Mouse (Mus musculus): ENCODE results near the gene Slc25a13. TPM values are rescaled to one million over a fixed set of nuclear protein-coding genes. Genes with fewer than 3 reads are reported as not detected.

The Slc25a13 gene
- total and polyA plus RNA-seq, 3 experiments, result 15.6 to 16.7 TPM; not detected in 1

- no peaks in the 10 kb centered on the region for H3K36me3 ChIP-seq (ENCODE audit: control insufficient read depth in 1 of 2, insufficient read depth in 2 of 2, low read length in 2 of 2)
- no peaks in the 10 kb centered on the region for H3K4me1 ChIP-seq (ENCODE audit: control insufficient read depth in 1 of 2, insufficient read depth in 2 of 2, low read length in 2 of 2)
These were observed 42.9 kb downstream of the Slc25a13 start for GRCm38 (mm10) chr6:6173935-6174561.

GRCm38 (mm10) chr6:6173166-6173934 is 43.6 kb downstream of the Slc25a13 start:
- no peak overlapping the region for H3K27ac ChIP-seq (ENCODE audit: control insufficient read depth, low read depth, low read length)
- no peaks in the 10 kb centered on the region for H3K4me1 ChIP-seq (ENCODE audit: control insufficient read depth in 1 of 2, insufficient read depth in 2 of 2, low read length in 2 of 2)
- no peak for TF ChIP-seq RCOR1 (IDR thresholded peaks at IDR 0.05; ENCODE audit: low read depth, low read length)
- no peak for TF ChIP-seq MXI1 (IDR thresholded peaks at IDR 0.05; ENCODE audit: low read depth, low read length)
- TF ChIP-seq HCFC1 (IDR thresholded peaks at IDR 0.05; ENCODE audit: low read depth, low read length), result no peak
- no peak for TF ChIP-seq ELF1 (IDR thresholded peaks at IDR 0.05; ENCODE audit: low read depth, low read length)
- TF ChIP-seq GATA1 (IDR thresholded peaks at IDR 0.05; ENCODE audit: low read depth, low read length), result no peak
- TF ChIP-seq MAX (IDR thresholded peaks at IDR 0.05; ENCODE audit: low read length), result no peak
- no peak for TF ChIP-seq POLR2AphosphoS5 (IDR thresholded peaks at IDR 0.05; ENCODE audit: borderline replicate concordance, low read depth, low read length)
- no peak for TF ChIP-seq BHLHE40 (IDR thresholded peaks at IDR 0.05; ENCODE audit: borderline replicate concordance, low read depth, low read length)
- no peak for TF ChIP-seq MYC (IDR thresholded peaks at IDR 0.05; ENCODE audit: low read depth, low read length)
- no peak for TF ChIP-seq CHD2 (IDR thresholded peaks at IDR 0.05; ENCODE audit: low read length)
- TF ChIP-seq NELFE (IDR thresholded peaks at IDR 0.05; ENCODE audit: low read depth, low read length), result no peak
- no peak for TF ChIP-seq MYB (IDR thresholded peaks at IDR 0.05; ENCODE audit: low read depth, low read length)
- TF ChIP-seq USF1 (IDR thresholded peaks at IDR 0.05; ENCODE audit: low read depth, low read length), result no peak
- TF ChIP-seq NRF1 (IDR thresholded peaks at IDR 0.05; ENCODE audit: insufficient read depth, low read depth, low read length, poor library complexity, severe bottlenecking), result no peak
- no peak for TF ChIP-seq SIN3A (IDR thresholded peaks at IDR 0.05; ENCODE audit: low read length)
- no peak for TF ChIP-seq TCF12 (IDR thresholded peaks at IDR 0.05; ENCODE audit: low read depth, low read length)
- no peak for TF ChIP-seq CTCF (IDR thresholded peaks at IDR 0.05 in 2 of 3, conservative IDR thresholded peaks at IDR 0.05 in 1 of 3; ENCODE audit: control insufficient read depth in 1 of 3, insufficient read depth in 1 of 3, low read depth in 2 of 3, low read length in 3 of 3, poor library complexity in 1 of 3, severe bottlenecking in 1 of 3)
- TF ChIP-seq ETS1 (IDR thresholded peaks at IDR 0.05; ENCODE audit: low read depth, low read length), result no peak
- no peak for TF ChIP-seq UBTF (IDR thresholded peaks at IDR 0.05; ENCODE audit: borderline replicate concordance, insufficient read depth, low read depth, low read length)
- no peak overlapping the region for H3K4me3 ChIP-seq (ENCODE audit: control insufficient read depth in 1 of 2, insufficient read depth in 1 of 2, low read depth in 2 of 2, low read length in 2 of 2)
- no peaks in the 10 kb centered on the region for H3K79me2 ChIP-seq (ENCODE audit: control insufficient read depth, insufficient read depth, low read length, poor library complexity)
- no peaks in the 10 kb centered on the region for H3K27me3 ChIP-seq (ENCODE audit: control insufficient read depth in 1 of 2, insufficient read depth in 2 of 2, low read length in 2 of 2)
- H3K36me3 ChIP-seq (ENCODE audit: control insufficient read depth in 1 of 2, insufficient read depth in 2 of 2, low read length in 2 of 2), result no peaks in the 10 kb centered on the region
- DNase-seq (ENCODE audit: low read depth, low spot score), result no peak
- H3K9ac ChIP-seq (ENCODE audit: control insufficient read depth, low read depth, low read length, poor library complexity, severe bottlenecking), result no peak overlapping the region
- no peaks in the 10 kb centered on the region for H3K9me3 ChIP-seq (replicated peaks; ENCODE audit: insufficient read depth, low read length)

More at GRCm38 (mm10) chr6:6173935-6174561, 42.9 kb downstream of the Slc25a13 start:
- Histone ChIP-seq H3K9ac (ENCODE audit: control insufficient read depth, low read depth, low read length, poor library complexity, severe bottlenecking) (no peak overlapping the region), H3K27me3 (ENCODE audit: control insufficient read depth in 1 of 2, insufficient read depth in 2 of 2, low read length in 2 of 2) (no peaks in the 10 kb centered on the region), H3K4me3 (ENCODE audit: control insufficient read depth in 1 of 2, insufficient read depth in 1 of 2, low read depth in 2 of 2, low read length in 2 of 2) (no peak overlapping the region), H3K9me3 (replicated peaks; ENCODE audit: insufficient read depth, low read length) (no peaks in the 10 kb centered on the region), H3K79me2 (ENCODE audit: control insufficient read depth, insufficient read depth, low read length, poor library complexity) (no peaks in the 10 kb centered on the region), H3K27ac (ENCODE audit: control insufficient read depth, low read depth, low read length) (no peak overlapping the region)
- TF ChIP-seq MEF2A (IDR thresholded peaks at IDR 0.05; ENCODE audit: extremely low read depth, insufficient replicate concordance, low read depth, low read length, poor library complexity, severe bottlenecking) (no peak), GABPA (IDR thresholded peaks at IDR 0.05; ENCODE audit: low read depth, low read length) (no peak), ZNF384 (IDR thresholded peaks at IDR 0.05; ENCODE audit: low read depth, low read length) (no peak), CTCF (IDR thresholded peaks at IDR 0.05 in 2 of 3, conservative IDR thresholded peaks at IDR 0.05 in 1 of 3; ENCODE audit: control insufficient read depth in 1 of 3, insufficient read depth in 1 of 3, low read depth in 2 of 3, low read length in 3 of 3, poor library complexity in 1 of 3, severe bottlenecking in 1 of 3) (no peak), ZKSCAN1 (IDR thresholded peaks at IDR 0.05; ENCODE audit: low read depth, low read length) (no peak), KAT2A (conservative IDR thresholded peaks at IDR 0.05; ENCODE audit: low read depth, low read length) (no peak), RCOR1 (IDR thresholded peaks at IDR 0.05; ENCODE audit: low read depth, low read length) (no peak), MAZ (IDR thresholded peaks at IDR 0.05; ENCODE audit: low read depth, low read length) (no peak), USF1 (IDR thresholded peaks at IDR 0.05; ENCODE audit: low read depth, low read length) (no peak), MYB (IDR thresholded peaks at IDR 0.05; ENCODE audit: low read depth, low read length) (no peak), POLR2AphosphoS5 (IDR thresholded peaks at IDR 0.05; ENCODE audit: borderline replicate concordance, low read depth, low read length) (no peak), EP300 (IDR thresholded peaks at IDR 0.05; ENCODE audit: low read depth in 1 of 2, low read length in 2 of 2) (no peak), RAD21 (IDR thresholded peaks at IDR 0.05; ENCODE audit: low read depth, low read length) (no peak), ELF1 (IDR thresholded peaks at IDR 0.05; ENCODE audit: low read depth, low read length) (no peak), GATA1 (IDR thresholded peaks at IDR 0.05; ENCODE audit: low read depth, low read length) (no peak), MAFK (IDR thresholded peaks at IDR 0.05; ENCODE audit: borderline replicate concordance, low read depth, low read length) (no peak), HCFC1 (IDR thresholded peaks at IDR 0.05; ENCODE audit: low read depth, low read length) (no peak), POLR2A (IDR thresholded peaks at IDR 0.05; ENCODE audit: control insufficient read depth in 1 of 2, insufficient read depth in 1 of 2, low read depth in 1 of 2, low read length in 2 of 2, poor library complexity in 1 of 2) (no peak), TCF12 (IDR thresholded peaks at IDR 0.05; ENCODE audit: low read depth, low read length) (no peak)
- DNase-seq (ENCODE audit: low read depth, low spot score), result no peak
